Mouse (Mus musculus) lung, embryonic 15.5 days (tissue): Measurements from ENCODE around the gene Esyt2. TPM values are rescaled to one million over a fixed set of nuclear protein-coding genes. Genes with fewer than 3 reads are reported as not detected.
"Not testable (repeated sequence)": the region's sequence is repeated elsewhere in the genome, so short reads cannot be mapped to it uniquely, and the experiment has no call there.

Experiments used
- ATAC-seq: fragments of 200-750 bp; cut with Nextera tagmentation; 2 replicates; pipeline ENCODE4 v1.8.0; 2017; ENCODE audit warnings: moderate number of reproducible peaks, borderline replicate concordance; ENCODE audit not compliant: low FRiP score, low TSS enrichment; ENCODE audit errors: extremely low read depth
- H3K27ac ChIP-seq: fragments of 300-500 bp; sonication (generic); 2 replicates; pipeline ENCODE4 v1.5.1; 2015; ENCODE audit warnings: moderate library complexity, mild to moderate bottlenecking, inconsistent platforms
- H3K27me3 ChIP-seq: fragments of 300-500 bp; sonication (generic); 2 replicates; pipeline ENCODE4 v1.6.1; 2015; ENCODE audit warnings: inconsistent platforms
- H3K36me3 ChIP-seq: fragments of 300-500 bp; sonication (generic); 2 replicates; pipeline ENCODE4 v1.6.1; 2015; ENCODE audit warnings: inconsistent platforms
- H3K4me1 ChIP-seq: fragments of 300-500 bp; sonication (generic); 2 replicates; pipeline ENCODE4 v1.6.1; 2015; ENCODE audit warnings: inconsistent platforms
- H3K4me2 ChIP-seq: fragments of 300-500 bp; sonication (generic); 2 replicates; pipeline ENCODE4 v1.6.1; 2015; ENCODE audit warnings: inconsistent platforms, mild to moderate bottlenecking, moderate library complexity
- H3K4me3 ChIP-seq: fragments of 300-500 bp; sonication (generic); 2 replicates; pipeline ENCODE4 v1.5.1; 2015; ENCODE audit warnings: mild to moderate bottlenecking, inconsistent platforms
- H3K9ac ChIP-seq: fragments of 300-500 bp; sonication (generic); 2 replicates; pipeline ENCODE4 v1.6.1; 2015; ENCODE audit warnings: inconsistent platforms
- H3K9me3 ChIP-seq: fragments of 300-500 bp; sonication (generic); 2 replicates; pipeline ENCODE4 v1.6.1; 2016; ENCODE audit warnings: inconsistent platforms
- WGBS: fragments of 180-500 bp; shearing (Covaris S2); methylation state at CpG from one replicate; pipeline ENCODE4 v1.1.7; 2015; 5-methylcytosine and 5-hydroxymethylcytosine counted together
- polyA plus RNA-seq: library from polyadenylated mRNA; unstranded; fragments of >200 nt; fragmentation: Nextera tagmentation; extraction: Ambion mirVana; gene quantifications from 2 replicates; pipeline ENCODE4 v1.2.1, GENCODE M21; 2015

Gene Esyt2
- polyA plus RNA-seq, 1 experiment from 2014 or later: 20.9 TPM

GRCm38 (mm10) chr12:116262555-116263341, 18.2 kb upstream of the Esyt2 start, which contains the start of gene Wdr60:
Gene Wdr60, minus strand, starts transcription at chr12:116263022.
- Histone ChIP-seq H3K4me1 (no peaks in the 10 kb centered on the region), H3K9ac (peak within 1 kb of the TSS; percentile 76), H3K27ac (peak within 1 kb of the TSS; percentile 84), H3K27me3 (no peaks in the 10 kb centered on the region), H3K4me3 (peak within 1 kb of the TSS; percentile 76), H3K9me3 (no peaks in the 10 kb centered on the region), H3K4me2 (peak within 1 kb of the TSS; percentile 72), H3K36me3 (no peaks in the 10 kb centered on the region)
- ATAC-seq: peak; percentile 99
- WGBS: 3% methylated on average over 47 of the region's 47 CpGs

DNA sequence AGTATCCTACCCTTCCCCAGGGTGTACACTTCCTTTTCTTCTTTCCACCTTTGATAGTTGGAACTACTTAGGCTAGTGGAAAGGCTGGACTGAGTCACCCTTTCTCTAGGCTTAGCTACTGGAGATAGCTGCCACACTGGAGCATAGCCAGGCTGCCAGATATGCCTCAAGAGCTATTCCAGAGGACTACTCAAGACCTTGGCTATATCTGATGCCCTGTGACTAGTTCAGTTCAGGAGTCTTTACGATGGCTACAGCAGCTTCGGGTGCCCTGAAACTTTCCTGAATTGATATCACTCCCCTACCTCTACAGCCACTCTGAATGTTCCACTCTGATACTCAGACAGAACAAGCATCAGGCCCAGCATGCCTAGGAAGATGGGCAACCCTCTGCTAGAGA, 16.2 kb upstream of the Esyt2 start:
- no peak overlapping the region for H3K4me3 ChIP-seq
- H3K9me3 ChIP-seq: no peaks in the 10 kb centered on the region
- H3K4me1 ChIP-seq: no peaks in the 10 kb centered on the region
- WGBS: 80% methylated on average over 2 of the region's 2 CpGs
- H3K4me2 ChIP-seq: no peak overlapping the region
- no peaks in the 10 kb centered on the region for H3K36me3 ChIP-seq
- H3K27me3 ChIP-seq: no peaks in the 10 kb centered on the region
- H3K27ac ChIP-seq: no peak overlapping the region
- no peak for ATAC-seq
- H3K9ac ChIP-seq: no peak overlapping the region

DNA sequence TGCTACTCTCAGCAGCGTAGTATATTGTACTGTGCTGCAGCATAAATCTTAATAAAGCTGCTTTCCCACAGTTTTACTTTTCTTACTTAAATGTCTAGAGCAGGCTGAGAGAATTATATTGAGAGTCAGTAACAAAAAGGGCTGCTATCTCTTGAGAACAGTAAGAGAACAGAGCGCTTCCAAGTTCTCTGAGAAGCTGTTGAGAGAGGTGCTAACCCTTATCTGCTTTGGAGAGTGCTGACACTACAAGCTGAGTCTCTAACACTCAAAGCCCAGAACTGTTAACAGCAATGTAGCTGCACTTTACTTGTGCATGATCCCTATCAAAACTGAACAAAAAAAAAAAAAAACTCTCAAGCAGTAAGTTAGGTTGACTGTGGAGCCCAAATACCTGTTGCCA, 15.7 kb upstream of the Esyt2 start:
- no peaks in the 10 kb centered on the region for H3K4me1 ChIP-seq
- no peak for ATAC-seq

DNA sequence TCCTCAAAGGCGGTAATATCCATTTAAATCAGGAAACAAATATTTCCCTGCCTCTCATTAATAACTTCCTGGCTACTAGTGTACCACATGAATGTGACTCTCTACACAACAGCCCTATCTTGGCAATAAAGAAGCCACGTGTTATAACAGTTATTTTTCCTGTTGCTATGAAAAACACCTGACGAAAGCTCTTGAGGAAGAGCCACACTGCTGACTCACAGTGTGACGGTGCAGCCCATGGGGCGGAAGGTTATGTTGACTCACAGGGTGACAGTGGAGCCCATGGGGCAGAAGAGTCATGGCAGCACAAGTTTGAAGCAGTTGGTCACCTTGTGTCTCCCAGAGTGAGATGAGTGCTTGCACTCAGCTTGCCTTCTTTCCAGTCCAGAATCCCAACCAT, 11.5 kb upstream of the Esyt2 start:
- no peaks in the 10 kb centered on the region for H3K36me3 ChIP-seq
- H3K4me2 ChIP-seq: no peak overlapping the region
- H3K4me3 ChIP-seq: no peak overlapping the region
- WGBS: 53% methylated on average over 5 of the region's 5 CpGs
- ATAC-seq: no peak
- H3K9me3 ChIP-seq: no peaks in the 10 kb centered on the region
- no peaks in the 10 kb centered on the region for H3K27me3 ChIP-seq
- H3K9ac ChIP-seq: no peak overlapping the region
- H3K27ac ChIP-seq: no peak overlapping the region
- H3K4me1 ChIP-seq: no peaks in the 10 kb centered on the region

More for the DNA sequence above, 15.7 kb upstream of the Esyt2 start:
- H3K36me3 ChIP-seq: no peaks in the 10 kb centered on the region
- H3K27ac ChIP-seq: no peak overlapping the region
- no peak overlapping the region for H3K4me3 ChIP-seq
- no peaks in the 10 kb centered on the region for H3K9me3 ChIP-seq
- WGBS: 64% methylated on average over 2 of the region's 2 CpGs
- no peak overlapping the region for H3K4me2 ChIP-seq
- no peak overlapping the region for H3K9ac ChIP-seq
- no peaks in the 10 kb centered on the region for H3K27me3 ChIP-seq

- 76% methylated on average over 1 of the region's 1 CpGs for WGBS
- no peaks in the 10 kb centered on the region for H3K27me3 ChIP-seq
- H3K4me1 ChIP-seq: no peaks in the 10 kb centered on the region
- H3K9me3 ChIP-seq: no peaks in the 10 kb centered on the region
- no peak for ATAC-seq
- H3K9ac ChIP-seq: no peak overlapping the region
- H3K4me3 ChIP-seq: no peak overlapping the region
- H3K36me3 ChIP-seq: no peaks in the 10 kb centered on the region
- no peak overlapping the region for H3K27ac ChIP-seq
- no peak overlapping the region for H3K4me2 ChIP-seq
Observed at GRCm38 (mm10) chr12:116270538-116270937, 10.5 kb upstream of the Esyt2 start.

- Histone ChIP-seq H3K4me2 (no peak overlapping the region), H3K4me3 (no peak overlapping the region), H3K4me1 (no peaks in the 10 kb centered on the region), H3K27ac (no peak overlapping the region), H3K27me3 (no peaks in the 10 kb centered on the region), H3K9me3 (no peaks in the 10 kb centered on the region), H3K9ac (no peak overlapping the region), H3K36me3 (no peaks in the 10 kb centered on the region)
- 90% methylated on average over 2 of the region's 2 CpGs for WGBS
- ATAC-seq: no peak
Observed at GRCm38 (mm10) chr12:116271071-116271470, 9.9 kb upstream of the Esyt2 start.

DNA sequence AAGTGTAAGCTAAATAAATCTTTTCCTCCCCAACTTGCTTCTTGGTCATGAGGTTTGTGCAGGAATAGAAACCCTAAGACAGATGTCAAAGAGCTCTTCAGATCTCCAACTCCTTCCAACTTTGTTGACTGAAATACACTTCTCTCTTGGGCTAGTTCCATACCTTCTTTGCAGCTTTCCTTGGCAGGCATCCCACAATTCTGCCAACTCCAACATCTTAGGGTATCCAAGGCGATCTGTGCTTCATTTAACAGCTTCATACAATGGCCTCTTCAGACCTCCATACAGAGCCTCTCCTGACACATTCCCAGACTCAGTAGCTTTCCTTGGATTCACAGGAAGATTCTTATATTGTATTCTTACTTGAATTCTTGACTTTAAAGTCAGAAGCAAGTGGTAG, 7.3 kb upstream of the Esyt2 start:
- Histone ChIP-seq H3K4me1 (no peaks in the 10 kb centered on the region), H3K9ac (no peak overlapping the region), H3K9me3 (no peaks in the 10 kb centered on the region), H3K27ac (no peak overlapping the region), H3K4me3 (no peak overlapping the region), H3K4me2 (no peak overlapping the region), H3K36me3 (no peaks in the 10 kb centered on the region), H3K27me3 (no peaks in the 10 kb centered on the region)
- 39% methylated on average over 1 of the region's 1 CpGs for WGBS
- ATAC-seq: no peak

DNA sequence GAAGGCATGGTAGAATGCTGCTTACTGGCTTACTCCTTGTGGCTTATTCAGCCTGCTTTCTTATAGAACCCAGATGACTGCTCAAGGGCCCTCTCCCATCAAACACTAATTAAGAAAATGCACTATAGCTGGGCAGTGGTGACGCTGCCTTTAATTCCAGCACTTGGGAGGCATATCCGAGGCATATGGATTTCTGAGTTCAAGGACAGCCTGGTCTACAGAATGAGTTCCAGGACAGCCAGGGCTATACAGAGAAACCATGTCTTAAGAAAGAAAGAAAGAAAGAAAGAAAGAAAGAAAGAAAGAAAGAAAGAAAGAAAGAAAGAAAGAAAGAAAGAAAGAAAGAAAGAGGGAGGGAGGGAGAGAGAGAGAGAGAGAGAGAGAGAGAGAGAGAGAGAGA, 5.9 kb upstream of the Esyt2 start, which contains the start of gene Gm11027:
Gene Gm11027 (plus strand): TSS at position 301 of the 400 bp plus-strand sequence.
- not testable (repeated sequence) for H3K36me3 ChIP-seq, H3K27ac ChIP-seq, H3K9me3 ChIP-seq, ATAC-seq, H3K27me3 ChIP-seq, H3K4me1 ChIP-seq, H3K4me3 ChIP-seq, H3K9ac ChIP-seq, H3K4me2 ChIP-seq
- WGBS: 74% methylated on average over 2 of the region's 2 CpGs

- no peak overlapping the region for H3K27ac ChIP-seq
- no peaks in the 10 kb centered on the region for H3K9me3 ChIP-seq
- 89% methylated on average over 4 of the region's 4 CpGs for WGBS
- no peaks in the 10 kb centered on the region for H3K36me3 ChIP-seq
- H3K4me1 ChIP-seq: peaks cover 5% of the 10 kb centered on the region; the same call in 1 of the 2 replicates
- no peak overlapping the region for H3K4me2 ChIP-seq
- ATAC-seq: no peak
- H3K27me3 ChIP-seq: no peaks in the 10 kb centered on the region
- no peak overlapping the region for H3K4me3 ChIP-seq
- H3K9ac ChIP-seq: no peak overlapping the region
Observed at GRCm38 (mm10) chr12:116275631-116276030, 5.4 kb upstream of the Esyt2 start.

- H3K27me3 ChIP-seq: no peaks in the 10 kb centered on the region
- no peak for ATAC-seq
- no peak overlapping the region for H3K4me2 ChIP-seq
- H3K27ac ChIP-seq: no peak overlapping the region
- no peaks in the 10 kb centered on the region for H3K9me3 ChIP-seq
- peaks cover 5% of the 10 kb centered on the region; the same call in 1 of the 2 replicates for H3K4me1 ChIP-seq
- H3K9ac ChIP-seq: no peak overlapping the region
- no peaks in the 10 kb centered on the region for H3K36me3 ChIP-seq
- 40% methylated on average over 2 of the region's 2 CpGs for WGBS
- no peak overlapping the region for H3K4me3 ChIP-seq
Observed at GRCm38 (mm10) chr12:116276961-116277360, 4.0 kb upstream of the Esyt2 start.

DNA sequence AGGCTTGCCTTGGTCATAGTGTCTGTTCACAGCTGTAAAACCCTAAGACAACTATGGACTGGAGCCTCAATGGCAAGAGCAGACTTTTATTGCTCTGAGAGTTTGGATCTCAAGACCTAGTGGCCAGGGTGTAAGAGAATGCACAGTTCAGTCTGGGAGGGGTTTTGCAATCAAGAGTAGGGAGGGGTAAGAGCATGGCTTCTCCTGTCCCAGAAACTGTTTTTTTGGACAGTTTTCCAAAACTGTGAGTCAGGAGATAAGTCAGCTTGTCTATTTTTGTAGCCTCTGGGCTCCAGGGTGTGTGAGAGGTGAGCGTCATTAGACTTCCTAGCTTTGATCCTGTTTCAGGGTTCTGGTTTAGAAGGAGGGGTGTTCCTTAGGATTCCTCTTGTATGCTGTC, 2.5 kb upstream of the Esyt2 start:
- WGBS: 95% methylated on average over 1 of the region's 1 CpGs
- H3K9ac ChIP-seq: no peak overlapping the region
- no peak overlapping the region for H3K4me2 ChIP-seq
- no peaks in the 10 kb centered on the region for H3K9me3 ChIP-seq
- peaks cover 11% of the 10 kb centered on the region; the same call in 1 of the 2 replicates for H3K4me1 ChIP-seq
- no peak overlapping the region for H3K27ac ChIP-seq
- H3K4me3 ChIP-seq: no peak overlapping the region
- H3K27me3 ChIP-seq: no peaks in the 10 kb centered on the region
- H3K36me3 ChIP-seq: no peaks in the 10 kb centered on the region
- no peak for ATAC-seq

DNA sequence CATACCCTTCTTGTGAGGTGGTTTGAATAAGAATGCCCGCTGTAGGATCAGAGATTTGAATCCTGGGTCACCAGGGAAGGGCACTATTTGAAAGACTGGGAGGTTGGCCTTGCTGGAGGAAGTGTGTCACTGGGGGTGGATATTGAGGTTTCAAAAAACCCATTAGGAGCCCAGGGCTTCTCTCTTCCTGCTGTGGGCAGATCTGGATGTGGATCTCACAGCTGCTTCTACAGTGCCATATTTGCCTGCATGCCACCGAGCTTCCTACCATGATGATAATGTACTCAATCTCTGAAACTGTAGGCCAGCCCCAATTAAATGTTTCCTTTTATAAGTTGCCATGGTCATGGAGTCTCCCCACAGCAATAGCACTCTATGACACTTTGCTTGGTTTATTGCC, 1.8 kb upstream of the Esyt2 start:
- 86% methylated on average over 2 of the region's 2 CpGs for WGBS
- Histone ChIP-seq H3K36me3 (no peaks in the 10 kb centered on the region), H3K9me3 (no peaks in the 10 kb centered on the region), H3K9ac (no peak overlapping the region), H3K4me2 (no peak overlapping the region), H3K27me3 (no peaks in the 10 kb centered on the region), H3K27ac (no peak overlapping the region), H3K4me3 (no peak overlapping the region), H3K4me1 (peaks cover 11% of the 10 kb centered on the region; the same call in 1 of the 2 replicates)
- no peak for ATAC-seq
